Mouse (Mus musculus): ENCODE results near the gene Pole3. TPM values are rescaled to one million over a fixed set of nuclear protein-coding genes. Genes with fewer than 3 reads are reported as not detected.
"Not testable (repeated sequence)": the region's sequence is repeated elsewhere in the genome, so short reads cannot be mapped to it uniquely, and the experiment has no call there.

Gene Pole3
- polyA plus RNA-seq, 1 experiment from 2014 or later, result 40.8 TPM

GRCm38 (mm10) chr4:62487914-62488313, 37.0 kb downstream of the Pole3 start:
- WGBS (ENCODE audit: missing documents), result 84% methylated on average over 2 of the region's 2 CpGs

GRCm38 (mm10) chr4:62487172-62487571, 37.7 kb downstream of the Pole3 start:
- 95% methylated on average over 5 of the region's 5 CpGs for WGBS (ENCODE audit: missing documents)
- Histone ChIP-seq H3K79me2 (ENCODE audit: inconsistent target) (no peaks in the 10 kb centered on the region), H3K27ac (no peak overlapping the region), H3K36me3 (ENCODE audit: inconsistent target) (no peaks in the 10 kb centered on the region), H3K4me3 (ENCODE audit: inconsistent target) (no peak overlapping the region)

More at GRCm38 (mm10) chr4:62487914-62488313, 37.0 kb downstream of the Pole3 start:
- no peak overlapping the region for H3K4me3 ChIP-seq (ENCODE audit: inconsistent target)
- no peaks in the 10 kb centered on the region for H3K79me2 ChIP-seq (ENCODE audit: inconsistent target)
- no peaks in the 10 kb centered on the region for H3K36me3 ChIP-seq (ENCODE audit: inconsistent target)
- H3K27ac ChIP-seq, result no peak overlapping the region

- no peak overlapping the region for H3K27ac ChIP-seq
- 96% methylated on average over 15 of the region's 15 CpGs for WGBS (ENCODE audit: missing documents)
- H3K4me3 ChIP-seq (ENCODE audit: inconsistent target), result no peak overlapping the region
- no peaks in the 10 kb centered on the region for H3K79me2 ChIP-seq (ENCODE audit: inconsistent target)
- no peaks in the 10 kb centered on the region for H3K36me3 ChIP-seq (ENCODE audit: inconsistent target)
Observed at GRCm38 (mm10) chr4:62486162-62486696, 38.6 kb downstream of the Pole3 start.

GRCm38 (mm10) chr4:62485450-62486161, 39.3 kb downstream of the Pole3 start:
- H3K79me2 ChIP-seq (ENCODE audit: inconsistent target), result no peaks in the 10 kb centered on the region
- 79% methylated on average over 8 of the region's 8 CpGs for WGBS (ENCODE audit: missing documents)
- H3K36me3 ChIP-seq (ENCODE audit: inconsistent target), result no peaks in the 10 kb centered on the region
- H3K4me3 ChIP-seq (ENCODE audit: inconsistent target), result no peak overlapping the region
- no peak overlapping the region for H3K27ac ChIP-seq

GRCm38 (mm10) chr4:62484928-62485327, 39.9 kb downstream of the Pole3 start:
- Histone ChIP-seq H3K79me2 (ENCODE audit: inconsistent target) (no peaks in the 10 kb centered on the region), H3K27ac (no peak overlapping the region), H3K4me3 (ENCODE audit: inconsistent target) (no peak overlapping the region), H3K36me3 (ENCODE audit: inconsistent target) (no peaks in the 10 kb centered on the region)
- 48% methylated on average over 3 of the region's 3 CpGs for WGBS (ENCODE audit: missing documents)

- H3K36me3 ChIP-seq (ENCODE audit: inconsistent target), result no peaks in the 10 kb centered on the region
- no peak overlapping the region for H3K4me3 ChIP-seq (ENCODE audit: inconsistent target)
- H3K79me2 ChIP-seq (ENCODE audit: inconsistent target), result no peaks in the 10 kb centered on the region
- WGBS (ENCODE audit: missing documents), result 11% methylated on average over 10 of the region's 10 CpGs
- no peak overlapping the region for H3K27ac ChIP-seq
Observed at GRCm38 (mm10) chr4:62480709-62481605, 43.9 kb downstream of the Pole3 start.

GRCm38 (mm10) chr4:62479937-62480708, 44.7 kb downstream of the Pole3 start, which contains the start of gene Bspry:
TSS of gene Bspry (plus strand) at chr4:62480053.
- H3K79me2 ChIP-seq (ENCODE audit: inconsistent target), result no peaks in the 10 kb centered on the region
- H3K4me3 ChIP-seq (ENCODE audit: inconsistent target), result peak within 1 kb of the TSS; percentile 19
- H3K27ac ChIP-seq, result no peak within 1 kb of the TSS
- H3K36me3 ChIP-seq (ENCODE audit: inconsistent target), result no peaks in the 10 kb centered on the region
- 3% methylated on average over 70 of the region's 71 CpGs for WGBS (ENCODE audit: missing documents)

GRCm38 (mm10) chr4:62479593-62479936, 45.3 kb downstream of the Pole3 start:
- WGBS (ENCODE audit: missing documents), result 9% methylated on average over 11 of the region's 11 CpGs
- H3K27ac ChIP-seq; H3K79me2 ChIP-seq (ENCODE audit: inconsistent target); H3K36me3 ChIP-seq (ENCODE audit: inconsistent target): not testable (repeated sequence)
- H3K4me3 ChIP-seq (ENCODE audit: inconsistent target), result peak overlapping the region; percentile 19

GRCm38 (mm10) chr4:62477542-62478244, 47.2 kb downstream of the Pole3 start:
- Histone ChIP-seq H3K36me3 (ENCODE audit: inconsistent target) (no peaks in the 10 kb centered on the region), H3K4me3 (ENCODE audit: inconsistent target) (no peak overlapping the region), H3K27ac (no peak overlapping the region), H3K79me2 (ENCODE audit: inconsistent target) (no peaks in the 10 kb centered on the region)
- WGBS (ENCODE audit: missing documents), result 94% methylated on average over 6 of the region's 6 CpGs

- no peak overlapping the region for H3K4me3 ChIP-seq (ENCODE audit: inconsistent target)
- WGBS (ENCODE audit: missing documents), result 69% methylated on average over 6 of the region's 6 CpGs
- H3K27ac ChIP-seq, result no peak overlapping the region
- no peaks in the 10 kb centered on the region for H3K36me3 ChIP-seq (ENCODE audit: inconsistent target)
- no peaks in the 10 kb centered on the region for H3K79me2 ChIP-seq (ENCODE audit: inconsistent target)
Observed at GRCm38 (mm10) chr4:62475793-62476192, 49.1 kb downstream of the Pole3 start.

- no peaks in the 10 kb centered on the region for H3K79me2 ChIP-seq (ENCODE audit: inconsistent target)
- H3K36me3 ChIP-seq (ENCODE audit: inconsistent target), result no peaks in the 10 kb centered on the region
- no peak overlapping the region for H3K4me3 ChIP-seq (ENCODE audit: inconsistent target)
- 93% methylated on average over 1 of the region's 2 CpGs for WGBS (ENCODE audit: missing documents)
- no peak overlapping the region for H3K27ac ChIP-seq
Observed at GRCm38 (mm10) chr4:62475131-62475530, 49.7 kb downstream of the Pole3 start.
